Mouse (Mus musculus): ENCODE results near the gene Ern1.
"Not testable (repeated sequence)": the region's sequence is repeated elsewhere in the genome, so short reads cannot be mapped to it uniquely, and the experiment has no call there.

The Ern1 gene

GRCm38 (mm10) chr11:106429689-106430088 is 58.0 kb downstream of the Ern1 start:
- no peak for DNase-seq

DNA sequence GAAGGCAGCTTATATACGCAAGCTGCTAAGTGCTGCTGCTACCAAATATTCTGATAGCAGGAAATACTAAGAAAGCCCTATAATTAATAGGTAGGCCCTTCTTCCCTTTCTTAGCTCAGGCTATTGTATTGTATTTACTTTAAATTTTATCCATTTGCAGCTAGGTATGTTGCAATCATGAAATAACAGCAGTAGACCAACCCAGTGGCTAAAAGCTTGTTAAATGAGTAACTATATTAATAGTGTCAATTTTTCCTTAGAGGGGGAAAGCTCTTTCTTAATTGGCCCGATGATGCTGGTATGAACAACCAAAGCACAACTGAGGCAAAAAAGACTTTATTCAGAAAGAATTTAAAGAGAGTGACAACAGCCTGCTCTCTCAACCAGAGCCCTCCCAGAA is 59.1 kb downstream of the Ern1 start:
- no peak for DNase-seq

DNA sequence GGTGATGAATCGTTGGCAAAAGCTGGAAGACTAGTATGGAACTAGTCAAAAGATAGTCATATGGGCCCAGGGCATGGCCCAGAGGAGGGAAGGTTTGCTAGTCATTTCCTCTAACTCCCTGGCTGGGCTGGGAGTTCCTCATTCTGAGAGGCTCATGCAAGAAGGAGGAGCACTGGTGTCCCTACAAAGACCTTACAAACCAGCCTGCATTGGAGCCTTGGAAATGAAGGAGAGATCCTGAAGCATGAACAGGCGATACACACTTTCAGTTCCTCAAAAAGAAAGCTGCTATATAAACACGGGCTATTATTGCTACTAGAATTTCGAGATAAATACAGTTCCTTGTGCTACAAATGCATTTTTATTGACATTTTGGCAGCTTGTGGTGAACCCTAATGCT is 59.5 kb downstream of the Ern1 start:
- DNase-seq, result no peak

DNA sequence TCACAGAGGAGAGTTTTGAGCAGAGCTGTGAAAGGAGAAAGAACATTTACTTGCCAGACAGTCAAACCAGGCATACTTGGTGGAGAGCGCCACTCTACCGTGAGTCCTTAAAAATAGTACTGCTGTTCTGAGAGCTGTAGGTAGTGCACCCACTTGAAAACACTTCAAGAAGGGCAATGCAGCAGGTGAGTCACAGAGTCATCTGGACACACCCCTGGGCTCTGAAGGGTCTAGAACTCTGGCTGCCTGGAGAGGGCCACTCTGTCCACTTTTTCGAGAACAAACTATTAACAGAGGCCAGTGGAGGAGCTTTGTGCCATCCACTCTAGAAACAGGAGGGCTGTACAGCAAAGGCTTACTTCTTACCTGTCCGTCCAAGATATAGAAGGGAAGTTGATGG is 61.2 kb downstream of the Ern1 start:
- no peak for DNase-seq

DNA sequence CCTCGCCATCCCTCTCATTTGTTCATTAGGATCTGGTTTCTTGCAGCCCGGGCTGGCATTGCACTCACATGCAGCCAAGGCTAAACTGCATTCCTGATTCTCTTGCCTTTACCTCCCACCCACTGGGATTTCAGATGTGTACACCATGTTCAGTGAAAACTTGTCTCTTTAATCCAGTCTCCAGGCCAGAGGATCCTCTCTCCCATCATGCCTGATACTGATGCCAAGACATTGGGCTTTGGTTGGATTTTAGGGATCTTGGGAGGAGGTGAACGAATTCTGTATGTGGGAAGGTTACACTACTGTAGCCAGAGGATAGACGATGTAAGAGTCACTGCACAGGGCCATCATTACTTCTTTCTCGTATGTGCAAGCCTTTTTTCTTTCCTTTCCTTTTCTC is 62.5 kb downstream of the Ern1 start:
- DNase-seq, result no peak

- no peak for DNase-seq
Measured at GRCm38 (mm10) chr11:106419262-106420102, 68.2 kb downstream of the Ern1 start.

GRCm38 (mm10) chr11:106418622-106419196 is 68.9 kb downstream of the Ern1 start:
- peak; percentile 89 for DNase-seq

DNA sequence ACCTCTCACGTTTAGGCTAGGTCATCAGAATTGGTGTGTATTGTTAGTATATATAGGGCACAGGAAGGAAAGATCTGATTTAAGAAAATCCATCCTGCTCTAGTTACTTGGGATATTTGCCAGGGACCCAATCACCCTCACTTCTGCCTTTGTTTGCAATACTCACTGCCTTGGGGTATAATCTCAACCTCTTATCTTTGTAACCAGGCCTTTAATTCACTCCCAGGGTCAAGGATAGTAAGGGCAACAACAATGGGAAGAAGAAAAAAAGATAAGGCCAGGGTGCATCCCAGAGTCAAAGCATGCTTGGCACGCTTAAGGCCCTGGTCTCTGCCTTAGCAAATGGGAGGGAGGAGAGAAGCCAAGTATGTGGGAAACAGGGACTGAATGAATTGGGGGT is 69.8 kb downstream of the Ern1 start:
- no peak for DNase-seq

GRCm38 (mm10) chr11:106416331-106416730 is 71.3 kb downstream of the Ern1 start:
- no peak for DNase-seq

DNA sequence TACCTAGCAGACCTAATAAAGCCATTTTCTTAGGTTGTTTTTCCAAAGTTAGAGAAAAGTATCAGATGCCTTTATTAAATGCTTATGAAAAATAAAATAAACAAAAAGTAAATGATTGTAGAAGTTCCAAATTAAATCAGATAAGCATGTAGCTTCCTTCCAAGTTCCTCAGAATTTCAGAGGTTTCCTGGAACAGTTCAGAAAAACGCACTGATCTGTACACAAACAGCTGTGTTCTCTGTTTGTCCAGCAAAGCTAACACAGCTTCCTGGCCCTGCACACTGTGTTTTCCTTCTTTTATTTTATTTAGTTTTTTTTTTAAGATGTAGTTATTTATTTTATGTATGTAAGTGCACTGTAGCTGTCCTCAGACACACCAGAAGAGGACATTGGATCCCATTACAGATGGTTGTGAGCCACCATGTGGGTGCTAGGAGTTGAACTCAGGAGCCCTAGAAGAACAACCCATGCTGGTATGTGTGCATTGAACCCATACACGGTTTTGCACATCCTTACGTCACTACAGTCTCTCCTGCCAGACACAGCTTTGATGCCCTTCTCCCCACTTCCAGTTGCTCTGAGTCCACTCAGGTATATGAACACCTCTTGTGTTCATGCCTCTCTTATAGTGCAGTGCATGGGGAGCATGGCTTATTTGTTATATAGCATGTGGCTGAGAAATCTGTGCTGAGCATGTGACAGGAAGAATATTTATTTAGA is 74.9 kb downstream of the Ern1 start:
- no peak for DNase-seq

DNA sequence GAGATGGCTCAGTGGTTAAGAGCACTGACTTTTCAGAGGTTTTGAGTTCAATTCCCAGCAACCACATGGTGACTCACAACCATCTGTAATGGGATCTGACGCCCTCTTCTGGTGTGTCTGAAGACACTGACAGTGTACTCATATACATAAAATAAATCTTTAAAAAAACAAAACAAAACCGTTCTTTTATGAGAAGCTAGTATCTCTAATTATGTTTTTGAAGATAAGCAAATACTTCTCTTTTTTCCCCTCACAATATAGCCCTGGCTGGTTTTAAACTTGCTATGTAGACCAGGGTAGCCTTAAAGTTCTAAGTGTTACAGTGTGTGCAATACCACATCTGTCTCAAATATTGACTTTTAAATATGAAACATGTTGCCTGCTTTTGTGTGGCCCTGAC is 76.5 kb downstream of the Ern1 start:
- no peak for DNase-seq

- no peak for DNase-seq
Measured at GRCm38 (mm10) chr11:106410507-106410906, 77.1 kb downstream of the Ern1 start.

- DNase-seq, result no peak
Measured at GRCm38 (mm10) chr11:106410011-106410410, 77.6 kb downstream of the Ern1 start.

DNA sequence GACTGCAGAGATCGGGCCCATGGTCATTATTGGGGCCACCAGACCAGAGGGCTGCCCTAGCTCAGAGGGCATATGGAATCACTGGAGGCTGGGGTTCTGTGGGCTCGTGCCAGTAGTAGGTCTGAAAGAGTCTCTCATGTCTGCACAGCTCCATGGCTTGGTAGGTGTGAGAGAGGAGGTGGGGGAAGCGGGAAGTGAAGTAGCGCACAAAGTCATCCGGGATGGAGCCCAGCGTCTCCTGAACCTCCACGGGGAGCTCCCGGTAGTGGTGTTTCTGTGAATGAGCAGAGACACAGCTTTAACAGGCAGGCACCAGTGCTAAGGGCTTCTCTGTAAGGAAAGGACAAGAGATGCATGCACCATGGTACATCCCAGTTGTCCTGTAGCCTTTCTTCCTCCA is 89.2 kb downstream of the Ern1 start:
- DNase-seq, result no peak

GRCm38 (mm10) chr11:106397656-106398055 is 90.0 kb downstream of the Ern1 start:
- DNase-seq, result peak; percentile 45

- not testable (repeated sequence) for DNase-seq
Measured at GRCm38 (mm10) chr11:106394055-106394454, 93.6 kb downstream of the Ern1 start.

GRCm38 (mm10) chr11:106393331-106393616 is 94.4 kb downstream of the Ern1 start:
- DNase-seq, result no peak

- no peak for DNase-seq
Measured at GRCm38 (mm10) chr11:106392597-106393330, 94.9 kb downstream of the Ern1 start.

DNA sequence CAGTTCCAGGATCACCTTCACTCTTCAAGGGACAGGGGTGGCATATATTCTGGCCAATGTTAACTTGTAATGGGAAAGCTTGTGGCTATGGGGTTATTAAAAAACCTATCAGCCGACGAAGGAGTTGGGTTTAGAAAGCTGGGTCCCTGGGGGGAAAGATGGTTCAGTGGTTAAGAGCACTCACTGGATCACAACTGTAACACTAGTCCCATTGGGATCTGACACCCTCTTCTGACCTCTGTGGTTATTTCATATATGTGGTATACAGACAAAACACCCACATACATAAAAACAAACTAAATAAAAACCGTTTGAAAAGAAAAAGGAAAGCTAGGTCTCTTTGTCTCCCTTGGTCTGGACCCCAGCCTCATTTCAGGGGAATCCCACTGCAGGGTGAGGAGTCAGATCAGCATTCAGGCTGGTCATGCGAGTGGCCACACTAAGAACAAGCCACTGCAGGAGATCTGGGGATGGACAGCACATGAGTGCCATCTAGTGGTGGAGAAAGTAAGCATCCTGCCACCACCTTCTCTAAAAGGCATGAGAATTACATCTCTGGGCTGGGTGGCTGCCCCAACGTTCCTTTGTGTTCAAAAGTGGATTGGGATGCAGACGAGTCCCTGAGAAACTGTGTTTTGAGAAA is 96.0 kb downstream of the Ern1 start:
- peak; percentile 78 for DNase-seq

DNA sequence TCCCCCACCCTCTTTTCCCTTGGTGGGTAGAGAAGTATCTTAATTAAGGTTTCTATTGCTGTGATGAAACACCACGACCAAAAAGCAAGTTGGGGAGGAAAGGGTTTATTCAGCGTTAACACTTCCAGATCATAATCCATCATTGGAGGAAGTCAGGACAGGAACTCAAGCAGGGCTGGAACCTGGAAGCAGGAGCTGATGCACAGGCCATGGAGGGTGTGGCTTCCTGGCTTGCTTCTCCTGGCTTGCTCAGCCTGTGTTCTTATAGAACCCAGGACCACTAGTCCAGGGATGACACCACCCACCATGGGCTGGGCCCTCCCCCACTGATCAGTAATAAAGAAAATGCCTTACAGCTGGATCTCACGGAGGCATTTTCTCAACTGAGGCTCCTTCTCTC is 96.9 kb downstream of the Ern1 start:
- DNase-seq, result no peak

DNA sequence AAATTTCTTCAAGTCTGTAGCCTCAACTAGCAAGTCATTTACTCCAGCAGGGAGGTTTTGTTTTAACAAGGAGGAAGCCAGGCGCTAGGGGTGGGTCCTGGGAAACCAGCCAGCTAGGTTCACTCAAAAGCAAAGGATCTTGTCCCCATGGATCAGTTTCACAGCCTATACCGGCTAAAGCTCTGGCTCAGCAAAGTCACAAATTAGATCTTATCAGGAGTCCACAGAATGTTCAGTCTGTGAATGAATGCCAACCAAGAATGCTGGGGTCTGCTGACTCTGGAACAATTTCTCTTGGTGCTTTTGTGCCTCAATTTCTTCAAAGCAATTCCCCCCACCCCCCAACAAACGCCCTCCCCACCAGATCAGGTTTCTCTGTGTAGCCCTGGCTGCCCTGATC is 98.0 kb downstream of the Ern1 start:
- DNase-seq, result no peak

DNA sequence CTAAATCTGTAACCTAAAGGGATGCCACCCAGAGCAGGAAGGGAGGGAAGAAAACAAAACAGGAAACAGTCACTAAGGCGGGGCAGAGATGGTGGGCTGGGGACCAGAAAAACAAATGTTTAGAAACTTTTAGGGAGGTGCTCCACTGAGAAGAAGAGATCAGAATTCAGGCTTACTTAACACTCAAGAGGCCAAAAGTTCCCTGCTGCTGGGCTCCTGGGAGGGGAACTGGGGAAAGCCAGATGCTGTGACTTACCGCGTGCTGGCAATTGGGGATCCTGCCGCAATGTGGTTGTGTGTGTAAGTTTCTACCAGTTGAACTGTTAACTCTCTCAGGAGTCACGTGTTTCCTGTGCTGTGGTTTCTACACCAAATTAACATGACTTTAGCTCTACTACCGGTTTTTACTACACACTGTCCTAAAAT is 99.8 kb downstream of the Ern1 start, which contains the start of gene Icam2:
Gene Icam2 (minus strand): TSS at position 285 of the 426 bp plus-strand sequence.
- DNase-seq, result peak; percentile 77

DNA sequence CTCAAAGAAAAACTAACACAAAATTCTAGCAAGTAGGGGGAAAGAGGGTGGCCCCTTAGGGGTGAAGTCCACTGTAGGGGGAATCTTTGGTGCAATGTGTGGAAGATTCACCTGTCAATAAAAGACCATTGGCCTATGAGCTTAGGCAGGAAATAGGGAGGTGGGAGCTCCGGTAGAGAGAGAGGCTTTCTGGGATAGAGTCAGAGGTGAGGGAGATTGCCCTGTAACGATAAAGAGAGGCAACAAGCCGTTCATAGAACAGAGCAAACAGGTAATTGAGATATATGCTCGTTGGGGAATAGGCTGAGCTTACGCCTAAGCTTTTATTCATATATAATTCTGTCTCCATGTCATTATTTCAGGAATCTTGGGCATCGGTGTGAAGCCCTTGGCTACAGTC is 100.6 kb downstream of the Ern1 start:
- no peak for DNase-seq
